Mouse (Mus musculus) adrenal gland, adult (tissue): ENCODE data around the gene Brdt.

Experiments
- DNase-seq, 2 experiments: peaks; one replicate each; pipeline ENCODE4 v3.0.0; 2022 to 2023; ENCODE audit warnings: low spot score in 1 of 2; ENCODE audit not compliant: inconsistent age in 2 of 2

Gene Brdt

GRCm38 (mm10) chr5:107410305-107410704 lies 79.3 kb downstream of the Brdt start:
- no peak for DNase-seq

DNA sequence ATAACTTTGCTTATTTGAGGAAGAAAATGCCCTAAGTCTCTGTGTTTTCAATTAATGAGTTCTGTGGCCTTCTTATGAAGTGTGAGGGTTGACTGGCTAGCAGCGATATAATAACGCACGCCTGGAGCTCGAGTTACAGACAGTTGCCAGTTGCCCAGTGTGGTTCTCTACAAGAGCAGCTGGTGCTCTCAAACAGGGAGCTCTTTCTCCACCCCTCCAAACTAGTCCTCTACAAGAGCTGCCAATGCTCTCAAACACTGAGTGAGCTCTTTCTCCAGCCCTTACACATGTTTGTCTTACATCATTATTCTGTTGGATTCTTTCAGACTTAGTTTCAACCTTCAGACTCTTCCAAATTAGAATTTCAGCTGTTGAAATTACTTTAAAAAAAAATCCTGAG lies 80.4 kb downstream of the Brdt start:
- DNase-seq = no peak

DNA sequence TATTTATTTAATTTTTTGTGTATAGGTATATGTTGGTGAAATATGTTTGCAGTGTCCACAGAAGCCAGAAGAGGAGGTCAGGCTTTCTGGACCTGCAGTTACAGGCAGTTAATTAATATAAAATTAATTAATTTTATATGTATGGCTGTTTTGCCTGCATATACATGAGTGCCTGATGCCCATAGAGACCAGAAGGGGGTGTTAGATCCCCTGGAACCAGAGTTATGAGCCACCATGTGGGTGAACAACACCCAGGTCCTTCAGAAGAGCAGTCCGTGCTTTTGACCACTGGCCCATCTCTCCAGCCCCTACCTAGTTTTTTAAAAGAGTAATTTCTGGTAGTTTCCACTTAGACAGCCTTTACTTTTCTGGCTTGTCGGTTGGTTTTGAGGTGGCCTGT lies 81.3 kb downstream of the Brdt start:
- DNase-seq = no peak

GRCm38 (mm10) chr5:107415098-107415497 lies 84.1 kb downstream of the Brdt start:
- no peak for DNase-seq

- DNase-seq = no peak
Measured at GRCm38 (mm10) chr5:107421676-107422075, 90.7 kb downstream of the Brdt start.

DNA sequence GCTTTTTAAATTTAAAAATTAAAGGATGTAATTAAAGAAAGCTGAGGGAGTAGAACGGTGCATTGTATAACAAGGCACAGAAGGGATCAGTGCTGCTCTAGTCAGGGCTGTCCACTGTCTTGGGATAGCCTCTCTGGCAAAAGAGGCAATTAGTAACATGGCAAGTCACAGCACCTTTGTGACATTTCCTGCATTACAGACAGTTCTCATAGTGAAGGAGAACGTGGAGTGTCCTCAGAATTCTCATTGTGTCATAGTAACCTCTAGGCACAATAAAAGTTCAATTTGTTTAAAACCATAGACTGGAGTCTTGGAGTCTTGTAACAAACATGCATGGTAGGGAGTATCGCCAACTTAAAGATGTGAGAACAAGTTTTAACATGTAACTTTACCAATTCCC lies 100.3 kb downstream of the Brdt start, which contains the start of gene Lpcat2b:
Gene Lpcat2b (plus strand): TSS at position 301 of the 400 bp plus-strand sequence.
- no peak for DNase-seq

GRCm38 (mm10) chr5:107434001-107434400 lies 103.0 kb downstream of the Brdt start:
- no peak for DNase-seq

GRCm38 (mm10) chr5:107436185-107436584 lies 105.2 kb downstream of the Brdt start:
- DNase-seq = no peak
